Mouse (Mus musculus) kidney, embryonic 16.5 days (tissue): ENCODE results near the gene Rbfox2. TPM values are rescaled to one million over a fixed set of nuclear protein-coding genes. Genes with fewer than 3 reads are reported as not detected.
A peak's percentile ranks its signal among the peaks of the same experiment; 100 is the strongest.

ENCODE experiments used
- ATAC-seq: fragments of 200-750 bp; cut with Nextera tagmentation; 2 replicates; pipeline ENCODE4 v1.8.0; 2017; ENCODE audit warnings: moderate TSS enrichment; ENCODE audit not compliant: low FRiP score, low TSS enrichment
- H3K27ac ChIP-seq: fragments of 300-500 bp; sonication (generic); 2 replicates; pipeline ENCODE4 v1.5.1; 2014; ENCODE audit warnings: low read length
- H3K27me3 ChIP-seq: fragments of 300-500 bp; sonication (generic); 2 replicates; pipeline ENCODE4 v1.6.1; 2014; ENCODE audit warnings: low read length, control low read depth, mixed read lengths; ENCODE audit not compliant: insufficient read depth
- H3K36me3 ChIP-seq: fragments of 300-500 bp; sonication (generic); 2 replicates; pipeline ENCODE4 v1.6.1; 2014; ENCODE audit warnings: low read length, control low read depth, mixed read lengths; ENCODE audit not compliant: insufficient read depth
- H3K4me1 ChIP-seq: fragments of 300-500 bp; sonication (generic); 2 replicates; pipeline ENCODE4 v1.6.1; 2014; ENCODE audit warnings: low read length, control low read depth, mixed read lengths; ENCODE audit not compliant: insufficient read depth
- H3K4me2 ChIP-seq: fragments of 300-500 bp; sonication (generic); replicated peaks from 2 replicates; pipeline ENCODE4 v1.6.1; 2014; ENCODE audit warnings: low read depth, low read length
- H3K4me3 ChIP-seq: fragments of 300-500 bp; sonication (generic); 2 replicates; pipeline ENCODE4 v1.5.1; 2014; ENCODE audit warnings: mild to moderate bottlenecking, low read length
- H3K9ac ChIP-seq: fragments of 300-500 bp; sonication (generic); replicated peaks from 2 replicates; pipeline ENCODE4 v1.6.1; 2014; ENCODE audit warnings: low read length
- H3K9me3 ChIP-seq: fragments of 300-500 bp; sonication (generic); 2 replicates; pipeline ENCODE4 v1.6.1; 2016; ENCODE audit warnings: low read length, control low read depth
- WGBS: fragments of 180-500 bp; shearing (Covaris S2); extraction: QIAGEN DNeasy Blood & Tissue Kit; methylation state at CpG from one replicate; pipeline ENCODE4 v1.1.7; 2014; 5-methylcytosine and 5-hydroxymethylcytosine counted together
- polyA plus RNA-seq: library from polyadenylated mRNA; unstranded; fragments of >200 nt; fragmentation: Nextera tagmentation; extraction: Ambion mirVana; gene quantifications from 2 replicates; pipeline ENCODE4 v1.2.1, GENCODE M21; 2015

The Rbfox2 gene
- polyA plus RNA-seq, 1 experiment from 2014 or later, result 49.1 TPM

- 76% methylated on average over 7 of the region's 7 CpGs for whole genome bisulfite sequencing
- Histone ChIP-seq H3K27me3 (no peaks in the 10 kb centered on the region), H3K4me1 (peaks cover 33% of the 10 kb centered on the region), H3K27ac (no peak overlapping the region), H3K9ac (no peak overlapping the region), H3K9me3 (no peaks in the 10 kb centered on the region), H3K4me2 (no peak overlapping the region), H3K36me3 (no peaks in the 10 kb centered on the region), H3K4me3 (no peak overlapping the region)
- ATAC-seq, result no peak
These were observed 25.6 kb upstream of the Rbfox2 start for GRCm38 (mm10) chr15:77332272-77332991.

- H3K9me3 ChIP-seq, result no peaks in the 10 kb centered on the region
- no peaks in the 10 kb centered on the region for H3K36me3 ChIP-seq
- H3K27ac ChIP-seq, result peak overlapping the region; percentile 52; the same call in 1 of the 2 replicates
- H3K4me1 ChIP-seq, result peaks cover 28% of the 10 kb centered on the region
- 48% methylated on average over 4 of the region's 4 CpGs for WGBS
- no peak overlapping the region for H3K4me3 ChIP-seq
- ATAC-seq, result peak; percentile 58; the same call in 1 of the 2 replicates
- H3K9ac ChIP-seq, result no peak overlapping the region
- H3K4me2 ChIP-seq, result no peak overlapping the region
- H3K27me3 ChIP-seq, result no peaks in the 10 kb centered on the region
These were observed 24.6 kb upstream of the Rbfox2 start for GRCm38 (mm10) chr15:77331444-77331843.

GRCm38 (mm10) chr15:77329681-77330180, 22.9 kb upstream of the Rbfox2 start:
- Histone ChIP-seq H3K4me2 (no peak overlapping the region), H3K36me3 (no peaks in the 10 kb centered on the region), H3K9me3 (no peaks in the 10 kb centered on the region), H3K27ac (no peak overlapping the region), H3K4me3 (no peak overlapping the region), H3K9ac (0 out of 2 replicates have a peak overlapping the region, but pooled peaks have one; percentile 10), H3K27me3 (no peaks in the 10 kb centered on the region), H3K4me1 (peaks cover 19% of the 10 kb centered on the region)
- no peak for ATAC-seq
- whole genome bisulfite sequencing, result 80% methylated on average over 12 of the region's 12 CpGs

- no peak for ATAC-seq
- Histone ChIP-seq H3K9me3 (no peaks in the 10 kb centered on the region), H3K27ac (no peak overlapping the region), H3K36me3 (no peaks in the 10 kb centered on the region), H3K4me3 (no peak overlapping the region), H3K27me3 (no peaks in the 10 kb centered on the region), H3K4me1 (peaks cover 16% of the 10 kb centered on the region), H3K9ac (no peak overlapping the region), H3K4me2 (no peak overlapping the region)
- 86% methylated on average over 4 of the region's 4 CpGs for WGBS
These were observed 19.6 kb upstream of the Rbfox2 start for GRCm38 (mm10) chr15:77326361-77326760.

- Histone ChIP-seq H3K27me3 (no peaks in the 10 kb centered on the region), H3K9ac (no peak overlapping the region), H3K36me3 (no peaks in the 10 kb centered on the region), H3K4me1 (no peaks in the 10 kb centered on the region), H3K4me2 (no peak overlapping the region), H3K9me3 (no peaks in the 10 kb centered on the region), H3K27ac (no peak overlapping the region), H3K4me3 (no peak overlapping the region)
- no peak for ATAC-seq
- 88% methylated on average over 11 of the region's 11 CpGs for WGBS
These were observed 17.6 kb upstream of the Rbfox2 start for GRCm38 (mm10) chr15:77324426-77324825.

- H3K36me3 ChIP-seq, result no peaks in the 10 kb centered on the region
- no peak overlapping the region for H3K27ac ChIP-seq
- H3K27me3 ChIP-seq, result no peaks in the 10 kb centered on the region
- no peaks in the 10 kb centered on the region for H3K9me3 ChIP-seq
- no peak for ATAC-seq
- H3K9ac ChIP-seq, result no peak overlapping the region
- 77% methylated on average over 10 of the region's 10 CpGs for WGBS
- H3K4me2 ChIP-seq, result no peak overlapping the region
- H3K4me3 ChIP-seq, result no peak overlapping the region
- no peaks in the 10 kb centered on the region for H3K4me1 ChIP-seq
These were observed 16.4 kb upstream of the Rbfox2 start for GRCm38 (mm10) chr15:77323226-77323625.

GRCm38 (mm10) chr15:77313701-77314100, 6.9 kb upstream of the Rbfox2 start:
- no peaks in the 10 kb centered on the region for H3K36me3 ChIP-seq

GRCm38 (mm10) chr15:77312796-77313195, 6.0 kb upstream of the Rbfox2 start:
- no peak for ATAC-seq
- no peak overlapping the region for H3K9ac ChIP-seq
- H3K4me2 ChIP-seq, result no peak overlapping the region
- no peak overlapping the region for H3K27ac ChIP-seq
- no peaks in the 10 kb centered on the region for H3K27me3 ChIP-seq
- WGBS, result 95% methylated on average over 7 of the region's 7 CpGs
- H3K4me1 ChIP-seq, result peaks cover 6% of the 10 kb centered on the region; the same call in 1 of the 2 replicates
- no peaks in the 10 kb centered on the region for H3K36me3 ChIP-seq
- H3K9me3 ChIP-seq, result no peaks in the 10 kb centered on the region
- H3K4me3 ChIP-seq, result no peak overlapping the region

More at GRCm38 (mm10) chr15:77313701-77314100, 6.9 kb upstream of the Rbfox2 start:
- Histone ChIP-seq H3K4me3 (no peak overlapping the region), H3K9me3 (no peaks in the 10 kb centered on the region), H3K27me3 (no peaks in the 10 kb centered on the region), H3K27ac (no peak overlapping the region), H3K4me1 (peaks cover 6% of the 10 kb centered on the region; the same call in 1 of the 2 replicates), H3K9ac (no peak overlapping the region), H3K4me2 (no peak overlapping the region)
- 30% methylated on average over 6 of the region's 6 CpGs for WGBS
- no peak for ATAC-seq

GRCm38 (mm10) chr15:77307767-77308495, 1.1 kb upstream of the Rbfox2 start:
- Histone ChIP-seq H3K4me3 (no peak overlapping the region), H3K36me3 (no peaks in the 10 kb centered on the region), H3K27me3 (no peaks in the 10 kb centered on the region), H3K4me1 (peaks cover 12% of the 10 kb centered on the region), H3K27ac (no peak overlapping the region), H3K9me3 (no peaks in the 10 kb centered on the region), H3K9ac (no peak overlapping the region), H3K4me2 (no peak overlapping the region)
- 71% methylated on average over 4 of the region's 4 CpGs for WGBS
- no peak for ATAC-seq
